Mouse (Mus musculus): ENCODE results near the gene Capn1. TPM values are rescaled to one million over a fixed set of nuclear protein-coding genes. Genes with fewer than 3 reads are reported as not detected.
A peak's percentile ranks its signal among the peaks of the same experiment; 100 is the strongest.

Gene Capn1
- polyA plus RNA-seq, 1 experiment: 21.8 TPM

GRCm38 (mm10) chr19:6042293-6042692, 26.6 kb upstream of the Capn1 start:
- no peak overlapping the region for H3K9ac ChIP-seq (ENCODE audit: low read depth, poor library complexity, severe bottlenecking)

GRCm38 (mm10) chr19:6040002-6040401, 24.3 kb upstream of the Capn1 start:
- H3K4me3 ChIP-seq (ENCODE audit: low read depth, low read length): no peak overlapping the region
- H3K4me1 ChIP-seq (ENCODE audit: control insufficient read depth, insufficient read depth, low read length): no peaks in the 10 kb centered on the region
- H3K36me3 ChIP-seq (ENCODE audit: control insufficient read depth, insufficient read depth, low read length, poor library complexity, severe bottlenecking): no peaks in the 10 kb centered on the region
- H3K27ac ChIP-seq (ENCODE audit: insufficient read depth, low read length): no peak overlapping the region
- no peak overlapping the region for H3K9ac ChIP-seq (ENCODE audit: low read depth, poor library complexity, severe bottlenecking)
- no peaks in the 10 kb centered on the region for H3K27me3 ChIP-seq (ENCODE audit: control insufficient read depth, insufficient read depth, low read length, poor library complexity, severe bottlenecking)
- TF ChIP-seq CTCF (IDR thresholded peaks at IDR 0.05; ENCODE audit: low read depth, low read length) (no peak), POLR2A (IDR thresholded peaks at IDR 0.05; ENCODE audit: insufficient read depth, low read length) (no peak), EP300 (IDR thresholded peaks at IDR 0.05; ENCODE audit: insufficient read depth, low read depth, low read length) (no peak)
- no peaks in the 10 kb centered on the region for H3K9me3 ChIP-seq (replicated peaks; ENCODE audit: control insufficient read depth, insufficient read depth, low read length, poor library complexity, severe bottlenecking)

More at GRCm38 (mm10) chr19:6042293-6042692, 26.6 kb upstream of the Capn1 start:
- Histone ChIP-seq H3K4me1 (ENCODE audit: control insufficient read depth, insufficient read depth, low read length) (no peaks in the 10 kb centered on the region), H3K27ac (ENCODE audit: insufficient read depth, low read length) (no peak overlapping the region), H3K9me3 (replicated peaks; ENCODE audit: control insufficient read depth, insufficient read depth, low read length, poor library complexity, severe bottlenecking) (no peaks in the 10 kb centered on the region), H3K27me3 (ENCODE audit: control insufficient read depth, insufficient read depth, low read length, poor library complexity, severe bottlenecking) (no peaks in the 10 kb centered on the region), H3K4me3 (ENCODE audit: low read depth, low read length) (no peak overlapping the region), H3K36me3 (ENCODE audit: control insufficient read depth, insufficient read depth, low read length, poor library complexity, severe bottlenecking) (no peaks in the 10 kb centered on the region)
- no peak for TF ChIP-seq EP300 (IDR thresholded peaks at IDR 0.05; ENCODE audit: insufficient read depth, low read depth, low read length)
- no peak for TF ChIP-seq POLR2A (IDR thresholded peaks at IDR 0.05; ENCODE audit: insufficient read depth, low read length)
- no peak for TF ChIP-seq CTCF (IDR thresholded peaks at IDR 0.05; ENCODE audit: low read depth, low read length)

GRCm38 (mm10) chr19:6038326-6038725, 22.6 kb upstream of the Capn1 start:
- no peaks in the 10 kb centered on the region for H3K27me3 ChIP-seq (ENCODE audit: control insufficient read depth, insufficient read depth, low read length, poor library complexity, severe bottlenecking)
- no peaks in the 10 kb centered on the region for H3K36me3 ChIP-seq (ENCODE audit: control insufficient read depth, insufficient read depth, low read length, poor library complexity, severe bottlenecking)
- TF ChIP-seq POLR2A (IDR thresholded peaks at IDR 0.05; ENCODE audit: insufficient read depth, low read length) (no peak), EP300 (IDR thresholded peaks at IDR 0.05; ENCODE audit: insufficient read depth, low read depth, low read length) (no peak), CTCF (IDR thresholded peaks at IDR 0.05; ENCODE audit: low read depth, low read length) (no peak)
- H3K27ac ChIP-seq (ENCODE audit: insufficient read depth, low read length): no peak overlapping the region
- H3K9me3 ChIP-seq (replicated peaks; ENCODE audit: control insufficient read depth, insufficient read depth, low read length, poor library complexity, severe bottlenecking): no peaks in the 10 kb centered on the region
- no peak overlapping the region for H3K9ac ChIP-seq (ENCODE audit: low read depth, poor library complexity, severe bottlenecking)
- H3K4me3 ChIP-seq (ENCODE audit: low read depth, low read length): no peak overlapping the region
- no peaks in the 10 kb centered on the region for H3K4me1 ChIP-seq (ENCODE audit: control insufficient read depth, insufficient read depth, low read length)

GRCm38 (mm10) chr19:6037695-6038094, 22.0 kb upstream of the Capn1 start:
- Histone ChIP-seq H3K9me3 (replicated peaks; ENCODE audit: control insufficient read depth, insufficient read depth, low read length, poor library complexity, severe bottlenecking) (no peaks in the 10 kb centered on the region), H3K36me3 (ENCODE audit: control insufficient read depth, insufficient read depth, low read length, poor library complexity, severe bottlenecking) (no peaks in the 10 kb centered on the region), H3K4me1 (ENCODE audit: control insufficient read depth, insufficient read depth, low read length) (no peaks in the 10 kb centered on the region), H3K4me3 (ENCODE audit: low read depth, low read length) (no peak overlapping the region), H3K9ac (ENCODE audit: low read depth, poor library complexity, severe bottlenecking) (no peak overlapping the region), H3K27ac (ENCODE audit: insufficient read depth, low read length) (no peak overlapping the region), H3K27me3 (ENCODE audit: control insufficient read depth, insufficient read depth, low read length, poor library complexity, severe bottlenecking) (no peaks in the 10 kb centered on the region)
- TF ChIP-seq EP300 (IDR thresholded peaks at IDR 0.05; ENCODE audit: insufficient read depth, low read depth, low read length) (no peak), POLR2A (IDR thresholded peaks at IDR 0.05; ENCODE audit: insufficient read depth, low read length) (no peak), CTCF (IDR thresholded peaks at IDR 0.05; ENCODE audit: low read depth, low read length) (no peak)

- TF ChIP-seq CTCF (IDR thresholded peaks at IDR 0.05; ENCODE audit: low read depth, low read length): no peak
- no peak for TF ChIP-seq POLR2A (IDR thresholded peaks at IDR 0.05; ENCODE audit: insufficient read depth, low read length)
- TF ChIP-seq EP300 (IDR thresholded peaks at IDR 0.05; ENCODE audit: insufficient read depth, low read depth, low read length): no peak
- H3K27ac ChIP-seq (ENCODE audit: insufficient read depth, low read length): no peak overlapping the region
- no peak overlapping the region for H3K4me3 ChIP-seq (ENCODE audit: low read depth, low read length)
- no peaks in the 10 kb centered on the region for H3K27me3 ChIP-seq (ENCODE audit: control insufficient read depth, insufficient read depth, low read length, poor library complexity, severe bottlenecking)
- no peaks in the 10 kb centered on the region for H3K4me1 ChIP-seq (ENCODE audit: control insufficient read depth, insufficient read depth, low read length)
- no peaks in the 10 kb centered on the region for H3K9me3 ChIP-seq (replicated peaks; ENCODE audit: control insufficient read depth, insufficient read depth, low read length, poor library complexity, severe bottlenecking)
- H3K36me3 ChIP-seq (ENCODE audit: control insufficient read depth, insufficient read depth, low read length, poor library complexity, severe bottlenecking): no peaks in the 10 kb centered on the region
- H3K9ac ChIP-seq (ENCODE audit: low read depth, poor library complexity, severe bottlenecking): no peak overlapping the region
These were observed 20.4 kb upstream of the Capn1 start for GRCm38 (mm10) chr19:6035966-6036585.

- H3K27me3 ChIP-seq (ENCODE audit: control insufficient read depth, insufficient read depth, low read length, poor library complexity, severe bottlenecking): no peaks in the 10 kb centered on the region
- TF ChIP-seq CTCF (IDR thresholded peaks at IDR 0.05; ENCODE audit: low read depth, low read length): no peak
- no peak for TF ChIP-seq POLR2A (IDR thresholded peaks at IDR 0.05; ENCODE audit: insufficient read depth, low read length)
- no peak for TF ChIP-seq EP300 (IDR thresholded peaks at IDR 0.05; ENCODE audit: insufficient read depth, low read depth, low read length)
- no peaks in the 10 kb centered on the region for H3K4me1 ChIP-seq (ENCODE audit: control insufficient read depth, insufficient read depth, low read length)
- 0 out of 2 replicates have a peak overlapping the region, but pooled peaks have one; percentile 16 for H3K9ac ChIP-seq (ENCODE audit: low read depth, poor library complexity, severe bottlenecking)
- no peak overlapping the region for H3K4me3 ChIP-seq (ENCODE audit: low read depth, low read length)
- H3K9me3 ChIP-seq (replicated peaks; ENCODE audit: control insufficient read depth, insufficient read depth, low read length, poor library complexity, severe bottlenecking): no peaks in the 10 kb centered on the region
- no peak overlapping the region for H3K27ac ChIP-seq (ENCODE audit: insufficient read depth, low read length)
- H3K36me3 ChIP-seq (ENCODE audit: control insufficient read depth, insufficient read depth, low read length, poor library complexity, severe bottlenecking): no peaks in the 10 kb centered on the region
These were observed 15.0 kb upstream of the Capn1 start for GRCm38 (mm10) chr19:6030520-6031280.
